Mouse (Mus musculus) urinary bladder, postnatal 14 days (tissue): Measurements from ENCODE around the gene 4930432K21Rik.

Source experiments
- DNase-seq: peaks from one replicate; pipeline ENCODE4 v3.0.0; 2021; ENCODE audit warnings: low spot score

The 4930432K21Rik gene

DNA sequence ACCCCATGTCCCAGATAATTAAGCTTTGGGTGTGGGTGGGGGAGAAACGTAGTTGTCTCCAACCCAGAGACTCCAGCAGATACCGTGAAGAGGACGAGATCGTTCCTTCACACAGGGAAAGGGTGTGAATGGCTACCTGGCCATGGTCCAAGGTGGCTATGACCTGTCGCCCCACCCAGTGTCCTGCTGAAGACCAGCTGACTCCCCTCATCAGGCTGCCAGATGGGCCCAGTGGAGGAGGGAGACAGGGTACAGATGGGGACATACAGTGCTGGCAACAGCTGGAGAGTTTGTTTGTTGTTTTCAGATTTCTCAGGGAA is 666 bp downstream of the 4930432K21Rik start:
- no peak for DNase-seq

DNA sequence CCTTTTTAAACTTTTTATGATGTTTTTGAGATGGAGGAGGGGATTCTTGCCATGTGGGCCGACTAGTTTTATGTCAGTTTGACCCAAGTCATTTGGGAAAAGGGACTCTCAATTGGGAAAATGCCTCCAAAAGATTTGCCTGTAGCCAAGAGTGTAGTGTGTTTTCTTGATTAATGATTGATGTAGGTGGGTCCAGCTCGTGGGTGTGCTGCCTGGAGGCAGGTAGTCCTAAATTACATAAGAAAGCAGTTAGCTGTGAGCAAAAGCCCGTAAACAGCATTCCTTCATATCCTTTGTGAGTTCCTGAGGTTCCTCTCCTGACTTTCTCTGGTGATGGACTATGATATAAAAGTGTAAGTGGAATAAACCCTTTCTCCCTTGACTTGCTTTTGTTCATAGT is 1.4 kb downstream of the 4930432K21Rik start:
- DNase-seq, result no peak

- no peak for DNase-seq
Observed at GRCm38 (mm10) chr8:84157620-84158019, 9.8 kb downstream of the 4930432K21Rik start.

DNA sequence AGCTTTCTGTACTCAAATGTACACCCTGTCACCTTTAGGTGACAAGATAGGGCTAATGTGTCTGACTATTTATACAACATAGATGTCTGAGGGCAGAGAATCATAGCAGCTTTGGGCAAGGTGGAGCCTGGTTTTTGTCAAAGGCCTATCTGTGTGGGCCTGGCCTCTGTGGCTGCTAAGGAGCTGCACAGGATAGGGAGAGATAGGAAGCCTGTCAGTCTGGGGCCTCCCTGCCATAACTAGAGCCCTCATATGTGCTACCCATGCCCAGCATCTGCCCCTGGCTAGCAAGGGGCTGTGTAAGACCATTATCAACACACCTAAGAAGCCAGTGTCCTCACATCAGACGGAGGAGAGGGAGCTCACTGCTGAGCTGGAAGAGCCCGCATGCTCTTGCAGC is 19.9 kb downstream of the 4930432K21Rik start:
- DNase-seq, result no peak

DNA sequence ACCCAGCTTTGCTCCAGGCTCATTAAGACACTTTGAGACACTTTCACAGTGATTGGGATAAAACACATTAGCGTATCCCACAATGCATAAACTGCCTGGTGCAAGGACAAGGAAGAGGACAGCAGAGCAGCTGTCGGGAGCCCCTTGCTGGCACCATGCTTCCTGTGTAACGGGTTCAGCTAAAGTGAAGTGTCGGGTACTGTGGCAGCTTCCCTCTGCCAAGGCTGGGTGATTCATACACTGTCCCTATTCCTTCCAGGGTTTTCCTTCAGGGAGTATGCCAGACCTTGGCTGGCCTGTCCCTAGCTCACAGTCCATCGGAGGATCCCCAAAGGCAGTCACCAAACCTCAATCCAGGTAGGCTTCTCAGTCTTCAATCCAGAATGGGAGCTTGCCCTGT is 22.3 kb downstream of the 4930432K21Rik start:
- DNase-seq, result no peak

DNA sequence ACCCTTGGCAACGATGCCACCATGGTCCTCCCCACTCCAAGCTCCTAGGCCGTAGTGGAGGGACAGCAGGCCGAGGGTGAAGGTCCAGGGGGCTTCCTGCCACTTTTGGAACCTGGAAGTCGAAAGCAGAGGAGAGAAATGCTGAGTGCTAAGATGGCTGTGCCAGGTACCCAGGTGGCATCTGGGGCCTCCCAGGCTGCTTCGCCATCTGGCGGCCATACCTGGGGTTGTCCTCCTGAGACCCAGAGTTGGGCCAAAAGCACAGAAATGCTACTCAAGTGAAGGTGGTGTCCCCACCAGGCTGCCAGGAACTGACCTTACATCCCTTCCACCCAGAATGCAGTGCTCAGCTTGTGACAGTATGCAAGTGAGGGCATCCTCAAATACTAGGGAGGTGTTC is 26.0 kb downstream of the 4930432K21Rik start:
- peak; percentile 19 for DNase-seq

GRCm38 (mm10) chr8:84176560-84176959 is 28.7 kb downstream of the 4930432K21Rik start:
- DNase-seq, result no peak

GRCm38 (mm10) chr8:84177405-84177804 is 29.6 kb downstream of the 4930432K21Rik start:
- DNase-seq, result no peak

- no peak for DNase-seq
Observed at GRCm38 (mm10) chr8:84178592-84178991, 30.8 kb downstream of the 4930432K21Rik start.

- no peak for DNase-seq
Observed at GRCm38 (mm10) chr8:84179946-84180345, 32.1 kb downstream of the 4930432K21Rik start.

DNA sequence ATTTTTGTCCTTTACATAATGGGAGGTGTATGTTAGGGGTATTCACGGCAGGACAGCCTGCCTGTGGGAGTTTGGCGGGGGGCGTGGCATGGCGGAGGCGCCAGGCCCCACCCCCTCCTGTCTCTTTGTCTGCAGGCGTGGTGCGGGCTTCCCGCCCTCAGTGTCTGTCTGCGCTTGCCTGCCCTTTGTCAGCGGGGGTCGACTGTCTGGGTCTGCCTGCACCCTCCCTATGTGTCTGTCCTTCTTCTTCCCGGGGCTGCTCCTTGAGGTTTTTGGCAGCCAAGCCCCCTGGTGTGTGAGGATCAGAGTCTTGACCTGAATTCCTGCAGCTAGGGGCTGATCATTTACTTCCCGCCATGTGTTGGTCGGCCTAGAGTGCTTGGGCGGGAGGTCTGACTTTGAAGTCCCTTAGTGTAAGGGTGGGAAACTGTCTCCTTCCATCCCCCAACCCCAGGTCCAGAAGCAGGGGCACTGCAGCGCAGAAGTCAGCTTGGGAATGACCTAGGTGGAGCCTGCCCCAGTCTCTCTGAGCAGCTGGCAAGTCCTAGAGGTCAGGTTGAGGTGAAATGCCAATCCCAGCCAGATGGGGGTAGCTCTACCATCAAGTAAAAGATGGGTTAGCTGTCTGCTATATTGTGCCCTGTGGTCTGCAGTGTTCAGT is 32.8 kb downstream of the 4930432K21Rik start:
- no peak for DNase-seq

- no peak for DNase-seq
Observed at GRCm38 (mm10) chr8:84182833-84183232, 35.0 kb downstream of the 4930432K21Rik start.

GRCm38 (mm10) chr8:84183261-84184084 is 35.6 kb downstream of the 4930432K21Rik start:
- no peak for DNase-seq

DNA sequence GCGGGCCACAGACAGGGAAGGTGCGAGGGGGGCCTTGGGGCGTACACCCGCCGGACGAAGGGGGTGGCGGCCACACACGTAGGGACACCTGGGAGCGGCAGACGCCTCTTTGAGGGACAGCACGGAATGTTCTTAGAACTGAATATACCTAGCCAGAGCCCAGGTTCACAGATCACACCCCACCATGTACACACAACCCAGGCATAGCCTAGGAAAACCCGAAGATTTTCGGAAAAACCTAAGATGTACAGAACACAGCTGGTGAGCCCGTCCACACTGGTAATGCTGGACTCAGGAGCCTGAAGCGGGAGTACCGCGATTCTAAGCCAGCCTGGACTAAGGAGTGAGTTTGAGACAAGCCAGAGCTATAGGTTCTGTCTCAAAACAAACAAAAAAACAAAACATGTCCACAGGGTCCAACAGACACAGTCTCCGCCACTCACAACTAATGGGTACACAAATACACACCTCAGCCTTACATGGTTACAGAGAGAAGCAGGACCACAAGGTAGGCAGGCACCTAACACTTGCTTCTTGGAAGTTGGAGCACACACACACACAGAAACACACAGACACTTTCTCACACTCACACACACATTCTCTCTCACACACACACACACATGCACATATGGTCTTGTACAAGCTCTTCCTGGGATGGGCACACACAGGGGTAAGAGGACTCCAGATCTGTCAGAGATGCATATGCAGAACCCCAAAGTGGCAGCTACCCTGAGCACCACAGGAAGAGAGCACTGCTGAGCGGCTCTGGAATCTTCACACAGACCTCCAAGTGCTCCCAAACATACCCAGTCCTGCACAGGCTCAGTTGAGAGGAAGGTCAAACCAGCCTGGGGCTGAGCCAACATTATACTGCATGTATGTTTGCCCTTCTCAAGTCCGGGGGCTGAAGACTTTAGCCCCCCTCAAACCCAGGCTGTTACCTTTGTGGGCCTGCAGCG is 36.5 kb downstream of the 4930432K21Rik start:
- no peak for DNase-seq

DNA sequence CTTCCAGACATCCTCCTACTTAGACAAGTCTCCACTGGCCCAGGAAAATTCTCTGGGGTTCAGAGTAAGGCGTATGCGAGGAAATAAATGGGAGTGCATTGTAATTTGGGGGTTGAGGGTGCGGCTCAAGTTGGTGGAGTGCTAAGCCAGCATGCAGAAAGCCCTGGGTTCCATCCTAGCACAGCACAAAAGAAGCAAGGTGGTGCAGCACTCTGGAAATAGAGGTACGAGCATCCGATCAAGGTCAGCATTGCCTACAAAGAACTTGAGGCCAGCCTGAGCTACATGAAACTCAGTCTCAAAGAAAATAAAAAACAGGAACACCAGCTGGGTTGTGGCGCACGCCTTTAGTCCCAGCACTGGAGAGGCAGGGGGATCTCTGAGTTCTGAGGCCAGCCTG is 37.3 kb downstream of the 4930432K21Rik start, which contains the start of gene Nanos3:
TSS of gene Nanos3 (minus strand) at position 101 of the 400 bp plus-strand sequence.
- no peak for DNase-seq

- DNase-seq, result peak; percentile 75
Observed at GRCm38 (mm10) chr8:84186547-84186946, 38.7 kb downstream of the 4930432K21Rik start.

- DNase-seq, result peak; percentile 63
Observed at GRCm38 (mm10) chr8:84187065-84187755, 39.4 kb downstream of the 4930432K21Rik start.

GRCm38 (mm10) chr8:84188671-84189070 is 40.8 kb downstream of the 4930432K21Rik start:
- DNase-seq, result no peak

DNA sequence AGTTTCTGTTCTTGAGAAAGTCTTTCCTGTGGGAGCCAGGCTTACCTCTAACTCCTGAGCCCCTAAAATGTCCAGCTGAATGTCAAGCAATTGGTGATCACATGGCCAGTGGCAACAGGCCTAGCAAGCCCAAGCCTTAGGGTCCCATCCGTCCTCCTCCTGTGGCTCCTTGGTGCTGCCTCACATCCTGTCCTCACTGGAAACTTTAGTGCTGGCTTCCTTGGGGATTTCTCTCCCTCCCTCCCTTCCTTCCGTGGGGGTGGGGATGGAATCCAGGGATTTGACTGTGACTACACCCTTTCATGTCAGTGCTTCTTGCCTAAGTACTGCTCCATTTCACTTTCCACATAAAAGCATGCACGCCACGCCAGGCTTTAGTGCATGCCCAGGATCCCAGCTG is 41.8 kb downstream of the 4930432K21Rik start:
- DNase-seq, result no peak

DNA sequence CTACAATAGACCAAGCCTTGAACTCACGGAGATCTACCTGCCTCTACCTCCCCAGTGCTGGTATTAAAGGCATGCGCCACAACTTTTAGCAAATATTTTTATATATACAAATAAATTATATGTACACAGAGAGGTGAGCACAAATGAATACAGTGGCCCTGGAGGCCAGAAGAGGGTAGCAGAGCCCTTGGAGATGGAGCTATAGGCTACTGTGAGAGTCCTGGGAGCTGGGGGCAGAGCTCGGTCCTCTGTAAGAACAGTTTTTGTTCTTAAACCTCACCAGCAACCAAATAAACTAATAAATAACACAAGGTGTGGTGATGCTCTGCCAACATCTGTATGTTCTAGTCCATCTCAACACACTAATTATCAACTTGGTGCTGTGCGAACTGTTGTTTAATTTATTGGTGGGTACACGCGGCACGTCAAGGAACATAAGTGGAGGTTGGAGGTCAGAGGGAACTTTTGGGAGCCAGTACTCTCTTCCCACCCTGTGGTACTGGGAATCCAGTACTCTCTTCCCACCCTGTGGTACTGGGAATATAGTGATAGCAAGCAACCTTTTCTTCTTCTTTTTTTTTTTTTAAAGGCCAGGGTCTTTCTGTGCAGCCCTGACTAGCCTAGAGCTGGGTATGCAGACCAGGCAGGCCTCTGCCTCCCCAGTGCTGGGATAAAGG is 42.5 kb downstream of the 4930432K21Rik start:
- DNase-seq, result no peak

- DNase-seq, result peak; percentile 91
Observed at GRCm38 (mm10) chr8:84192023-84192422, 44.2 kb downstream of the 4930432K21Rik start.
